Mouse (Mus musculus): ENCODE data around the gene Neu3. TPM values are rescaled to one million over a fixed set of nuclear protein-coding genes. Genes with fewer than 3 reads are reported as not detected.
"Not testable (repeated sequence)": the region's sequence is repeated elsewhere in the genome, so short reads cannot be mapped to it uniquely, and the experiment has no call there.

Neu3 gene
- polyA plus RNA-seq, 1 experiment from 2014 or later: 1.5 TPM

- Histone ChIP-seq H3K9ac (no peak overlapping the region), H3K4me1 (peaks cover 12% of the 10 kb centered on the region), H3K9me3 (no peaks in the 10 kb centered on the region), H3K27ac (no peak overlapping the region), H3K27me3 (no peaks in the 10 kb centered on the region), H3K36me3 (replicated peaks) (no peaks in the 10 kb centered on the region), H3K4me3 (replicated peaks) (no peak overlapping the region), H3K4me2 (no peak overlapping the region)
- no peak for ATAC-seq (ENCODE audit: low FRiP score)
- 62% methylated on average over 6 of the region's 6 CpGs for WGBS
Observed at GRCm38 (mm10) chr7:99826096-99826495, 2.1 kb downstream of the Neu3 start.

GRCm38 (mm10) chr7:99825511-99825910 is 2.7 kb downstream of the Neu3 start:
- 86% methylated on average over 9 of the region's 9 CpGs for WGBS
- Histone ChIP-seq H3K27ac (no peak overlapping the region), H3K36me3 (replicated peaks) (no peaks in the 10 kb centered on the region), H3K4me3 (replicated peaks) (no peak overlapping the region), H3K9me3 (no peaks in the 10 kb centered on the region), H3K9ac (no peak overlapping the region), H3K4me1 (peaks cover 12% of the 10 kb centered on the region), H3K4me2 (no peak overlapping the region), H3K27me3 (no peaks in the 10 kb centered on the region)
- ATAC-seq (ENCODE audit: low FRiP score): no peak

GRCm38 (mm10) chr7:99824649-99825483 is 3.4 kb downstream of the Neu3 start:
- WGBS: 85% methylated on average over 16 of the region's 16 CpGs

GRCm38 (mm10) chr7:99823045-99823663 is 5.1 kb downstream of the Neu3 start:
- H3K4me1 ChIP-seq: peaks cover 6% of the 10 kb centered on the region
- no peak overlapping the region for H3K4me3 ChIP-seq (replicated peaks)
- H3K9ac ChIP-seq: no peak overlapping the region
- no peak overlapping the region for H3K4me2 ChIP-seq
- H3K27ac ChIP-seq: no peak overlapping the region
- 88% methylated on average over 10 of the region's 10 CpGs for WGBS
- no peak for ATAC-seq (ENCODE audit: low FRiP score)
- no peaks in the 10 kb centered on the region for H3K27me3 ChIP-seq
- no peaks in the 10 kb centered on the region for H3K9me3 ChIP-seq
- no peaks in the 10 kb centered on the region for H3K36me3 ChIP-seq (replicated peaks)

More at GRCm38 (mm10) chr7:99824649-99825483, 3.4 kb downstream of the Neu3 start:
- Histone ChIP-seq H3K9ac (no peak overlapping the region), H3K27me3 (no peaks in the 10 kb centered on the region), H3K9me3 (no peaks in the 10 kb centered on the region), H3K4me2 (no peak overlapping the region), H3K4me3 (replicated peaks) (no peak overlapping the region), H3K36me3 (replicated peaks) (no peaks in the 10 kb centered on the region), H3K4me1 (peaks cover 12% of the 10 kb centered on the region), H3K27ac (no peak overlapping the region)
- no peak for ATAC-seq (ENCODE audit: low FRiP score)

- ATAC-seq (ENCODE audit: low FRiP score): no peak
- WGBS: 83% methylated on average over 5 of the region's 5 CpGs
- Histone ChIP-seq H3K9ac (no peak overlapping the region), H3K27me3 (no peaks in the 10 kb centered on the region), H3K4me1 (no peaks in the 10 kb centered on the region), H3K9me3 (no peaks in the 10 kb centered on the region), H3K36me3 (replicated peaks) (no peaks in the 10 kb centered on the region), H3K27ac (no peak overlapping the region), H3K4me2 (no peak overlapping the region), H3K4me3 (replicated peaks) (no peak overlapping the region)
Observed at GRCm38 (mm10) chr7:99822426-99822825, 5.8 kb downstream of the Neu3 start.

- Histone ChIP-seq H3K27me3 (no peaks in the 10 kb centered on the region), H3K36me3 (replicated peaks) (no peaks in the 10 kb centered on the region), H3K27ac (no peak overlapping the region), H3K9ac (no peak overlapping the region), H3K4me1 (no peaks in the 10 kb centered on the region), H3K9me3 (no peaks in the 10 kb centered on the region), H3K4me2 (no peak overlapping the region), H3K4me3 (replicated peaks) (no peak overlapping the region)
- no peak for ATAC-seq (ENCODE audit: low FRiP score)
- 90% methylated on average over 2 of the region's 2 CpGs for WGBS
Observed at GRCm38 (mm10) chr7:99821953-99822352, 6.3 kb downstream of the Neu3 start.

GRCm38 (mm10) chr7:99818181-99818725 is 10.0 kb downstream of the Neu3 start:
- WGBS: 18% methylated on average over 9 of the region's 9 CpGs
- H3K4me3 ChIP-seq (replicated peaks); ATAC-seq (ENCODE audit: low FRiP score): not testable (repeated sequence)

GRCm38 (mm10) chr7:99813394-99813793 is 14.8 kb downstream of the Neu3 start:
- no peaks in the 10 kb centered on the region for H3K4me1 ChIP-seq
- WGBS: 92% methylated on average over 11 of the region's 11 CpGs

More at GRCm38 (mm10) chr7:99818181-99818725, 10.0 kb downstream of the Neu3 start:
- not testable (repeated sequence) for H3K27ac ChIP-seq; H3K9ac ChIP-seq; H3K4me1 ChIP-seq; H3K36me3 ChIP-seq (replicated peaks); H3K9me3 ChIP-seq; H3K27me3 ChIP-seq; H3K4me2 ChIP-seq

GRCm38 (mm10) chr7:99811661-99812060 is 16.6 kb downstream of the Neu3 start:
- 90% methylated on average over 4 of the region's 4 CpGs for WGBS
- H3K4me3 ChIP-seq (replicated peaks): no peak overlapping the region
- H3K36me3 ChIP-seq (replicated peaks): no peaks in the 10 kb centered on the region
- no peaks in the 10 kb centered on the region for H3K27me3 ChIP-seq
- H3K9me3 ChIP-seq: no peaks in the 10 kb centered on the region
- H3K4me1 ChIP-seq: no peaks in the 10 kb centered on the region
- ATAC-seq (ENCODE audit: low FRiP score): no peak
- no peak overlapping the region for H3K4me2 ChIP-seq
- H3K27ac ChIP-seq: no peak overlapping the region
- no peak overlapping the region for H3K9ac ChIP-seq

More at GRCm38 (mm10) chr7:99813394-99813793, 14.8 kb downstream of the Neu3 start:
- Histone ChIP-seq H3K27ac (no peak overlapping the region), H3K4me2 (no peak overlapping the region), H3K9me3 (no peaks in the 10 kb centered on the region), H3K4me3 (replicated peaks) (no peak overlapping the region), H3K9ac (no peak overlapping the region), H3K27me3 (no peaks in the 10 kb centered on the region), H3K36me3 (replicated peaks) (no peaks in the 10 kb centered on the region)
- no peak for ATAC-seq (ENCODE audit: low FRiP score)

GRCm38 (mm10) chr7:99810814-99811213 is 17.4 kb downstream of the Neu3 start:
- H3K4me1 ChIP-seq: no peaks in the 10 kb centered on the region
- no peaks in the 10 kb centered on the region for H3K27me3 ChIP-seq
- no peak overlapping the region for H3K27ac ChIP-seq
- ATAC-seq (ENCODE audit: low FRiP score): no peak
- H3K9me3 ChIP-seq: no peaks in the 10 kb centered on the region
- no peak overlapping the region for H3K4me3 ChIP-seq (replicated peaks)
- H3K4me2 ChIP-seq: no peak overlapping the region
- WGBS: 92% methylated on average over 2 of the region's 2 CpGs
- H3K9ac ChIP-seq: no peak overlapping the region
- no peaks in the 10 kb centered on the region for H3K36me3 ChIP-seq (replicated peaks)

- H3K4me1 ChIP-seq; H3K27ac ChIP-seq; ATAC-seq (ENCODE audit: low FRiP score); H3K9me3 ChIP-seq; H3K27me3 ChIP-seq; H3K36me3 ChIP-seq (replicated peaks); H3K4me3 ChIP-seq (replicated peaks); H3K4me2 ChIP-seq; H3K9ac ChIP-seq: not testable (repeated sequence)
- 81% methylated on average over 7 of the region's 7 CpGs for WGBS
Observed at GRCm38 (mm10) chr7:99807043-99807442, 21.2 kb downstream of the Neu3 start.

- ATAC-seq (ENCODE audit: low FRiP score): no peak
- Histone ChIP-seq H3K9ac (no peak overlapping the region), H3K27ac (no peak overlapping the region), H3K36me3 (replicated peaks) (no peaks in the 10 kb centered on the region), H3K4me2 (no peak overlapping the region), H3K9me3 (no peaks in the 10 kb centered on the region), H3K27me3 (no peaks in the 10 kb centered on the region), H3K4me1 (no peaks in the 10 kb centered on the region), H3K4me3 (replicated peaks) (no peak overlapping the region)
- WGBS: 94% methylated on average over 1 of the region's 1 CpGs
Observed at GRCm38 (mm10) chr7:99805340-99805739, 22.9 kb downstream of the Neu3 start.

Data from forebrain, embryonic 12.5 days (tissue).